Mouse (Mus musculus): Measurements from ENCODE around the gene Six1.
"Not testable (repeated sequence)": the region's sequence is repeated elsewhere in the genome, so short reads cannot be mapped to it uniquely, and the experiment has no call there.

Gene Six1

DNA sequence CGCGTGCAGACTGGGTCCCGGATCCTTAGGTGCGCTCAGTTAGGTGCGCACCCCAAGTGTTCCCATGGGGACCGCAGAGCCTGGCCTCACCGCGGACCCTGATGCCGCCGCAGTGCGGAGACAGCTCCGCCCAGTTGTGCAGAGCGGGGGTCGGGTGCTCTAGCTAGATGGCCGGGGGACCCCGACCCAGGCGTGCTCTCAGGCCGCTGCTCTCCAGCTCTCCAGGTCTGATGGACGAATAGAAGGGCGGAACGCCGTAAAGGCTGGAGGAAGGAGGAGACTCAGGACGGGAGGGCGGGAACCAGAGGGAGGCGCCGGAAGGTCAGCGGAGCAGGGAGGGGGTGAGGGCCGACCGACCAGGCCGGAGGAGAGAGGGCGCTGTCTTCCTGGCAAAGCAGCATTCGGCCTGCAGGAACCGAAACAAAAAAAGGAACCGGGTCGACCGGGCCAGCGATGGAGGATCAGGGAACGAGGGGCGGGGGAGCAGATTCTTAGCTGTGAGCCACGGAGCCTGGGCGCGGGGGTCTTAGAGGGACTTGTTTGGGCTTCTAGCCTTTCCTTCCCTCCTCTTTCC is at the start of gene Six1:
Six1 (minus strand) TSS at position 220 of the 574 bp plus-strand sequence.
- peak in 1 of 2 experiments; percentile 39 for DNase-seq (ENCODE audit: low spot score in 2 of 2)

DNA sequence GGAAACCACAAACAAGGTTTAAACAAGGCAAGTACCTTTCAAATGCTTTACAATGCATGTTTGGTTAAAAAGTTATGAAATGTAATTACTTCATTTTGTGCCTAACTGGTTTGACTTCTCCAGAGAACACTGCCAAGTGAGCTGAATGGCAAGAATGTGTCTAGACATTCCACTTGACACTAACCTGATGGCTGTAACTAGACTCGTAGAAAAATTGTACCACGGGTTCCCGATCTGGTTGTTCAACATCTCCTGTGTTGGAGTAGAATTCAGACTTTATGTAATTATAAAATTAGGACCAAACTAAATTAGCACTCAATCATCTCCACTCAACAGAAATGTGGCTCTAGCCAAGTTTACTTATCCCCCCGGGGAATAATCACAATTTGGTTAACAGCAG is 44.9 kb upstream of the Six1 start:
- DNase-seq (ENCODE audit: low spot score in 2 of 2): no peak

- not testable (repeated sequence) for DNase-seq (ENCODE audit: low spot score in 2 of 2)
Observed at GRCm38 (mm10) chr12:73096177-73096576, 42.5 kb upstream of the Six1 start.

GRCm38 (mm10) chr12:73094605-73095004 is 40.9 kb upstream of the Six1 start:
- no peak for DNase-seq (ENCODE audit: low spot score in 2 of 2)

DNA sequence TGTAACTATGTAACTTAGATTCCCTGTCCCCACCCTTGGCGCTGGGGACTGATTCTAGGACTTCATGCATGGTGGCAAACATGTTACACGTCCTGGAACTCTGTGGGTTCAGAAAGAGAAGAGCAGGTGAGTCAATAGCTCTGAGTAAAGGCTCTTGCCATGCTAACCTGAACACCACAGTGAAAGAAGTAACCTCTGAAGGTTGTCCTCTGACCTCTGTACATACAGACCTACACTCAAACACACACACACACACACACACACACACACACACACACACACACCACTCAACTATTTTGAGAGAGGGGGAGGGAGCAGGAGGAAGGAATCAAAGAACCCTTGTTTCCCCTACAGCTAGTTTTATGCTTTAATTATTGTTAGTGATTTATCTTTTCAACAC is 40.5 kb upstream of the Six1 start:
- no peak for DNase-seq (ENCODE audit: low spot score in 2 of 2)

DNA sequence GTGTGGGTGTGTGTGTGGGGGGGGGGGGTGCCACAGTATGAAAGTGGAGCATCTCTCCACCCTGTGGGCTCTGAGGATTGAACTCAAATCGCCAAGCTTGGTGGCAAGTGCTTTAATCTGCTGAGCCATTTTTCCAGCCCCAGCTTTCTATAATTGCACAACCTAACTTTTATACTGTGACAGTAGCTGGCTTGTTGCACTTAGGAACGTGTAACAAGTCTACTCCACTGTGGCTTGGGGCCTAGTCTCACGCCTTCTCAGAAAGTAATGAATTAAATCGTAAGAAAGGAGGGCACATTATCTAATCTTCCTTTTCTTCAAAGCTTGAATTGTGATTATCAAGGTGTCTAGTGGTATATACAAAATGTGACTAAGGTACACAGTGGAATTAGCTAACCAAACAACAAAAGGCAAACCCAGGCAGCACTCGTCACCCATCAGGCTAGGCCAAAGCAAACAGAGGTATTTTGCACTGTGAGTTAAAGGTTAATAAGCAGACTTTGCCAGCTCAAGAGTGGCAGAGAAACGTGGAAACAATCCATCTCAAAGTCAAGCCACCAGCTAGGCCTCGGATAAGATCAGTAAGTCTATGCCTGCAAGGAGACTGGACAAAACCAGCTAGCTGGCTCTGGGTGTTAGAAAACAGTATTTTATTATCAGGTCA is 37.1 kb upstream of the Six1 start:
- no peak for DNase-seq (ENCODE audit: low spot score in 2 of 2)

DNA sequence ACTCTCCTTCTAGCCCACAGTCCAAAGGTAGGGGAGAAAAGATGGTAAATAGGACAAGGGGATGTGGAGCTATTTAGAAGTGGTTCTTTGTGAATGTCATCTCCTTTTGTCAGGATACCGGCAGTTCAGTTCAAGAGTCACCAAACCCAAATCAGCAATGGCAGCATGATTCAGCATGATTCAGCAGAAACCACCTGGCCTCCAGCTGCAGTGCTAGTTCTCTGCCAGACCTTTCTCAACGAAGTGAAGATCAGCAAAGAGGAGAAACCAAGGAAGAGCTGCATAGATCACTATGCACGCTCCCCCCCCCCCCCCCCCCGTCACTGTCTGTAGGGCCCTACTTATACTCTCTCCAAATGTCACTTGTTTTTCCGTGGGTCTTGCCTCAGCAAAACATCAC is 35.2 kb upstream of the Six1 start:
- no peak for DNase-seq (ENCODE audit: low spot score in 2 of 2)

GRCm38 (mm10) chr12:73088500-73088899 is 34.8 kb upstream of the Six1 start:
- DNase-seq (ENCODE audit: low spot score in 2 of 2): no peak

- DNase-seq (ENCODE audit: low spot score in 2 of 2): no peak
Observed at GRCm38 (mm10) chr12:73087086-73087485, 33.4 kb upstream of the Six1 start.

DNA sequence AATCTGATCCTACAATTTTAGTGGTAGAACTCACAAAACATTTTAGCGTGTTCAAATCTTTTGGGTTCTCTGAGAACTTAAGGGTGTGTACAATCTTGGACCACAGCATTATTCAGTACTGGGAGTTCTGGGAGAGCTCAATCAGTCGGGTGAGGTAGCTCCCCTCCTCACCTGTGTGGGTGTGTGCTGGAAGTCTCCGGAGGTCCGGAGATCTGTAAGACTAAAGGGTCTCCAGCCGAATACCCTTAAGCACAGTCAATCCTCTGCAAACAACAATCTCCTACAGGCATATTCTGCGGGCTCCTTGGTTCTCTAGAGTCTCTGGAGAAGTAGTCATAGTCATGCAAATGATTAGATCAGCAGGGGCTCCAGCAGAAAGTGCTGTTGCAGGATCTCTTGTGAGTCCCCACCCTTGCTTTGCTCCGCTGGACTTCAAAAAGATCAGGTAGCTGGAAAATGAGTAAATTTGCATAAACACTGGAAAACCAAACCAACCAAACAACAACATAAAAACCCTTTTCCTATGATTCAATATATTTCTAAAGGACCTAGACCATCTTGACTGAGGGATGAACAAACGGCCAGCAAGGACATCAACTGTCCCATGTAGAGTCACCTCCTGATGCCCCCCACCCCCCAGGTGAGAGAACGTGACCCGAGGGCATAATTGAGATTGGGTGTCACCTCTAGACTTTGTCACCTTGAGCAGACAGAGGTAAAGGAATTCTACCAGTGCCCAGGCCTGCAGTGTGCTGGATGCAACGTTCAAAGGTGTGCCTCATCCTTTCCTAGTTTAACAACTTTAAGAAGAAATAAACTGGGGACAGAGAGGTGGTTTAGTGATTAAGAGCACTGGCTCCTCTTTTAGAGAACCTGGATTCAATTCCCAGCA is 32.3 kb upstream of the Six1 start:
- DNase-seq (ENCODE audit: low spot score in 2 of 2): no peak

GRCm38 (mm10) chr12:73083773-73084172 is 30.1 kb upstream of the Six1 start:
- no peak for DNase-seq (ENCODE audit: low spot score in 2 of 2)

GRCm38 (mm10) chr12:73081828-73082227 is 28.1 kb upstream of the Six1 start:
- DNase-seq (ENCODE audit: low spot score in 2 of 2): not testable (repeated sequence)

DNA sequence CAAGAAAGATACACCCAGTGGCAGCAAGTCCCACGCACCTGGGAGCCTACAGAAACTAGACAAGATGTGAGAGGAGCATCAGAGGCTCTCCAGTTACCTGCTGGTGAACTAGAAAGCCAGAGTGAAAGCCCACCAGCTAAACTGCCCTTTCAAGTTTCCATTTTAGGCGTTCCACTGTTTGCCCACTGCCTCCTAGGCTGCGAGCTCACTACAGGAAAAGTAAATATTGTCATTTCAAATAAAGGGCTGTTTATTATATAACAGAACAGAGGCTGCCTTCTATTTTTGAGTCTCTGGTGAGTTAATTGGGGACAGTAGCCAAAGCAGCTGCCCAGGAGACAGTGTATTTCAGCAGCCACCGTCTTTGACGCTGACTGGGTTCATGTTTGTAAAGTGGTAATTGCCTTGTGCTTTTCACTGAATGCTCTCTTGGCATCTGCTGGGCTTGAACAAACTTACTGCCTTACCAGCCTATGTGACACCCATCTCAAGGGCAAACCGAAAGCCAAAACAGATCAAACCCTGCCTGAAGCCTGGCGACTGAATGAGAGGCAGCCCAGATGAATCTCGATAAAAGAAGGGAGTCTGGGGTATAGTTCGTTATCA is 7.2 kb upstream of the Six1 start:
- no peak for DNase-seq (ENCODE audit: low spot score in 2 of 2)

DNA sequence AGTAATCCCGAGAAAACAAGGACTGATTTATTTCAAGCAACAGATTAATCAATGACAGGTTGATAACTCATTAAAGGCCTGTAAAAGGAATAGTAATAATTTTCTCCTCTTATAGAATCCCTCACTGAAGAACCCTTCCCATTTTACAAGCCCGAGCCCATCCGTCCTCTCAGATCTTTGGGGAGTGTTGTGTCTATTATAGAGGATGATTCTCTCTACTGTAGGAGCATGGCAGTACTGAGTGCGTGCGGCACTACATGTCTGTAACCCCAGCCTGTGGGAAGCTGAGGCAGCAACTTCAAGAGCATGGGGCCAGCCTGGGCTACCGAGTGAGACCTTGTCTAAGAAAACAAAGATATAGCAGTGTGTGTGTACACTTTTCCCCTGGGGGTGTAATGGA is 3.8 kb upstream of the Six1 start:
- no peak for DNase-seq (ENCODE audit: low spot score in 2 of 2)

DNA sequence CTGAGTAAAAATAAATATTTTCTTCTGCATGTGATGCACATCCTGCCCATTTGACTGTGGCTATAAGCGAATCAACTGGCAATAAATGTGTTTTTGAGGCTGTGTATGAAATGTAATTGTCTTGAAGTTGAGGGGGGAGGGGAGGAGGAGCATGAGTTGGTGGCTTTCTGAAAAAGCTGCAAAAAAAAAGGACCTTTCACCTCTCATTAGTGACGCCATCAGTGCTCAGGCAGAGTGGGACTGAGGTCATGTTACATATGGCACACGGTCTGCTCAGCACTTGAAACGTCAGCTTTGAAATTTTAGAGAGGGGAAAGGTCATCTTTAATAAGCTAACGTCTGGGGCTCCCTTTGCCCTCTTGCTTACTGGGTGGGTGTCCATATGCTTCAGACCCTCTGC is 1.8 kb upstream of the Six1 start:
- DNase-seq (ENCODE audit: low spot score in 2 of 2): no peak

GRCm38 (mm10) chr12:73054576-73055185 is 994 bp upstream of the Six1 start:
- no peak for DNase-seq (ENCODE audit: low spot score in 2 of 2)

- no peak for DNase-seq (ENCODE audit: low spot score in 2 of 2)
Observed at GRCm38 (mm10) chr12:73052651-73053591, 766 bp downstream of the Six1 start.

GRCm38 (mm10) chr12:73052036-73052650 is 1.5 kb downstream of the Six1 start:
- DNase-seq (ENCODE audit: low spot score in 2 of 2): no peak

DNA sequence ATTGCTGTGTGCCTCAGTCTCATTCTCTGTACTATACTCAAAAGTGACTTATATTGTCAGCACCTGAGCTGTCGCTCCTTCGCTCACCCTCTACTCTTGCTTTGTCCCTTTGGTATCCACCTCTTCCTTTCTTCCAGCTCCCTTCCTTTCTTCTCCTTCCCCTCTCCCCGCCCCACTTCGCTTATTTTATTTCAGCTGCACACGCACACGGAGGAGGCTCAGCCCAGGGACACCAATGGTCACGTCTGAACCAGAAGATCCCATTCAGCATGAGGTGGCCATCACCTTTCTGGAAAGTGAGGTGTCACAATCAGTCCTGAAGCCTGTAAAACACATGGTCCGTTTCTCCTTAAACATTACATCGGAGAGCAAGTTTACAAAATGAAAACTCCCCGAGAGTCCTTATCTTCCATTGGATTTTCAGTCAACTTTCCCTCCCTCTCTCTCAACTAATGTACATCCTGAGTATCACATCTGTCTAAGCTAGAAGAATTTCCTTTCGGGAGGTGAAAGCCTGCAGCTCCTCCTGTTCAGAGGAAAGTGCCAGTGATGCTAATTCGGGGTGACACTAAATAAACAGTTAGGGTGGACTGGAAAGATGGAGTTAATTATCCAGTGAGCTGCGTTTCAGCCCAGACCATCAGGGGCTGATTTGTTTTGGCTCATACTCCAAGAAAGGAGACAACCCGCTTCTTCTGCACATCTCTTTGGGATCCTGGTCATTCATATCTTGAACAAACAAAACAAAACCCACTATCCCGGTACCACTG is 2.7 kb downstream of the Six1 start:
- DNase-seq (ENCODE audit: low spot score in 2 of 2): no peak

GRCm38 (mm10) chr12:73050305-73050704 is 3.4 kb downstream of the Six1 start:
- no peak for DNase-seq (ENCODE audit: low spot score in 2 of 2)

All from frontal cortex, postnatal 10 days (tissue).